Mouse (Mus musculus): ENCODE data around the gene Tdgf1. TPM values are rescaled to one million over a fixed set of nuclear protein-coding genes. Genes with fewer than 3 reads are reported as not detected.

Tdgf1 gene
- total RNA-seq, 2 experiments from 2014 or later: not detected

GRCm38 (mm10) chr9:110954681-110955445 lies 8.9 kb upstream of the Tdgf1 start:
- ATAC-seq (replicated peaks; ENCODE audit: poor library complexity, severe bottlenecking): no peak

GRCm38 (mm10) chr9:110953550-110954461 lies 7.8 kb upstream of the Tdgf1 start:
- ATAC-seq (replicated peaks; ENCODE audit: poor library complexity, severe bottlenecking): peak; percentile 40

- no peak for ATAC-seq (replicated peaks; ENCODE audit: poor library complexity, severe bottlenecking)
Observed at GRCm38 (mm10) chr9:110952931-110953549, 7.1 kb upstream of the Tdgf1 start.

- ATAC-seq (replicated peaks; ENCODE audit: poor library complexity, severe bottlenecking): peak; percentile 20; the same call in 1 of the 2 replicates
Observed at GRCm38 (mm10) chr9:110952398-110952797, 6.4 kb upstream of the Tdgf1 start.

- peak; percentile 78 for ATAC-seq (replicated peaks; ENCODE audit: poor library complexity, severe bottlenecking)
Observed at GRCm38 (mm10) chr9:110951866-110952265, 5.9 kb upstream of the Tdgf1 start.

GRCm38 (mm10) chr9:110951397-110951796 lies 5.4 kb upstream of the Tdgf1 start, which contains the start of gene Lrrc2:
TSS of gene Lrrc2 (plus strand) at chr9:110951545.
- ATAC-seq (replicated peaks; ENCODE audit: poor library complexity, severe bottlenecking): peak; percentile 10; the same call in 1 of the 2 replicates

GRCm38 (mm10) chr9:110950109-110950508 lies 4.2 kb upstream of the Tdgf1 start:
- no peak for ATAC-seq (replicated peaks; ENCODE audit: poor library complexity, severe bottlenecking)

DNA sequence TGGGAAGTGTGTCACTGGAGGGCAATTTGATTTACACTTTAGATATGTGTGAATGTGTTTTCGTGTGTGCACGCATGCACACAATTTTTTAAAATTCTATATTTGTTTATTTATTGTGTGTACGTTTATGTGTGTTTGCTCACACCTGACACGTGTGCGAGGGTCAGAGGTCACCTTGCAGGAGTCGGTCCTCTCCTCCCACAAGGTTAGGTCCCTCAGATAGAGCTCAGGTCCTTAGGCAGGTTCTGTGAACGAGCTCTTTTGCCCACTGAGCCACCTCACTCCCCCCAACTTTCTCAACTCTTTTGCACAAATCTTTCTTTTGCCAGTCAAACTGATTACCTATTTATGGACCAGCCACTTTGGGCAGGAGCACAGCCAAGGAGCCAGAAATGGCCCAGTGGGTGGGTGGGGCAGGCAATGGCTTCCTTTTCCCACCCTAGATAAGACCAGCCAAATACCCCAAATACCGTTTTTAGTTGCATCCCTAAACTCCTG lies 2.9 kb upstream of the Tdgf1 start:
- no peak for ATAC-seq (replicated peaks; ENCODE audit: poor library complexity, severe bottlenecking)

GRCm38 (mm10) chr9:110947900-110948299 lies 1.9 kb upstream of the Tdgf1 start:
- ATAC-seq (replicated peaks; ENCODE audit: poor library complexity, severe bottlenecking): no peak

GRCm38 (mm10) chr9:110947261-110947661 lies 1.3 kb upstream of the Tdgf1 start:
- ATAC-seq (replicated peaks; ENCODE audit: poor library complexity, severe bottlenecking): no peak

GRCm38 (mm10) chr9:110946548-110947044 lies 638 bp upstream of the Tdgf1 start:
- peak; percentile 34; the same call in 1 of the 2 replicates for ATAC-seq (replicated peaks; ENCODE audit: poor library complexity, severe bottlenecking)

- no peak for ATAC-seq (replicated peaks; ENCODE audit: poor library complexity, severe bottlenecking)
Observed at GRCm38 (mm10) chr9:110945343-110945742, 615 bp downstream of the Tdgf1 start.

- ATAC-seq (replicated peaks; ENCODE audit: poor library complexity, severe bottlenecking): peak; percentile 64
Observed at GRCm38 (mm10) chr9:110944265-110944664, 1.7 kb downstream of the Tdgf1 start.

DNA sequence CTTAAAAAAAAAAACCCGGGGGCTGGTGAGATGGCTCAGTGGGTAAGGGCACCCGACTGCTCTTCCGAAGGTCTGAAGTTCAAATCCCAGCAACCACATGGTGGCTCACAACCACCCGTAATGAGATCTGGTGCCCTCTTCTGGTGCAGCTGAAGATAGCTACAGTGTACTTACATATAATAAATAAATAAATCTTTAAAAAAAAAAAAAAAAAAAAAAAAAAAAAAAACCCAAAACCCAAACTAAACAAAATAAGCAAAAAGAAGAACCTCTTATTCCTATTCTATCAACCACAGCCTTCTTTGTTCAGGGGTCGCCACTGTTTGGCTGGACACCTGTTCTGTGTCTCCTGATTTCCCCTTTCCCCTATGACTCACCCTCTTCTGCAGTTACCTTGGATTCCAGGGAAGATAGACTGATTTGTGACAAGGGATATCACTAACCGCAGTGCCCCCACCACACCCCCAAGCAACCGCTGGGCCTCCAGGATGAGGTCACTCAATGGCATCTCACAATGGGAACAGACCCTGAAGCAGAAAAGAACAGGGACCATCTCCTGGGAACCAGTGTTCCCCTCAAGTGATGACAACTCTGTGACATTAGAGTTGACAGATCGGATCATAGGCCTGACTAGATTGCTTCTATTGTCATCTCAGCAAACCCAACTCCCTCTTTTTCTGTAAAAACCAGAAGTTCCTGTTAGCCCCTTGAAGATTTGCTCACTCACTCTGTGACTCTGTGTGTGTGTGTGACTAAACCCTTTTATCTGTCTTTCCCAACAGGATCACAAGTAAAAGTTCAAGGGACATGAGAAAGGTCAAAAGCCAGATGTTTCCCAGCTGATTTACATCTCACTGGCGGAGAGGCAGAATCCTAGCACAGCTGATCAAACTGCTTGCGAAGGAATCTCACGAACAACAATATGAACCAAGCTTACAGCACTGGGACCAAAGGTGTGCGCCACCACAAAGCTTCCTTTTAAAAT lies 8.2 kb downstream of the Tdgf1 start:
- 0 out of 2 replicates have a peak, but pooled peaks have one; percentile 12 for ATAC-seq (replicated peaks; ENCODE audit: poor library complexity, severe bottlenecking)

GRCm38 (mm10) chr9:110935941-110936340 lies 10.0 kb downstream of the Tdgf1 start:
- ATAC-seq (replicated peaks; ENCODE audit: poor library complexity, severe bottlenecking): no peak

DNA sequence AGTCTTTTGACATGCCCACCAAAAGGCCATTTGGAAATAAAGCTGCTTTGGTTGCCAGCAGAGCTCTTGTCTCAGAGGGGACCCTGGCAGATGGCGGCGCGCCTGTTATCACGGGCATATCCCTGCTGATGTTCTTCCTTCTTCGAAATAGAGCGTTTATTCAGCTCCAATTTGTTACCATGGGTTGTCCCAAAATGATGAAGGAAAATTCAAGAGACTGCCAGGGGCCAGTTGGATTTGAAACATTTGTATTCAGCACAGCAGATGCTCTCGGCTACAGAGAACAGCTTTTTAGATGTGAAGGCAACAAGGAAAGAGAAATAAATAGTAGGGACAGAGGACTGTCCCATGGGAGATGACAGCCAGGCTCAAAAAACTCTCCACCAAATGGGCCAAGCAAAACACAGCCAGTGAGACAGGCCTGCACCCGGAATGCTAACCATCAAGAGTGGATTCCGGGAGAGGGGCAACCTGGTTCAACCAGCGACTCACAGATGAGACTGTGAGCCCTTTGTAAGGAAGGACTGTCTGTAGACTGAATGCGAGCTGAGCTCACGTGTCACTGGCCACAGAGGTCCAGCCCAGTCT lies 12.0 kb downstream of the Tdgf1 start:
- no peak for ATAC-seq (replicated peaks; ENCODE audit: poor library complexity, severe bottlenecking)

DNA sequence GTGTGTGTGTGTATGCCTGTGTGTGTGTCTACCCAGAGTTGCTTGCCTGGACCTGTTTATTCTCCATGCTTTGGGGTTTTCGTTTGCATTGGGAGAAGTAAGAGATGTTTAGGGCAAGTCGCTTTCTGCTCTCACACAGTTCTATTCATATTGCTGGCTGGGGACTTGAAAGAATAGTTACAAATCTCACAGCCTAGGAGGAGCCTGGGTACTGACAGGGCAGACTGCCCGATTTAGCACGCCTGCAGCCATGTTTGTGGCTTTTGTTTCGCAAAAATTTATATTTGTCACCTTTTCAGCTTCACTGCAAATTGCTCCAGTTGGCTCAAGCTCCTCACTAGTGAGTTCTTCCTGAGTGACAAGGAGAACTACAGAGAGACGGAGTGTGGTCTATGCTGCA lies 14.4 kb downstream of the Tdgf1 start:
- no peak for ATAC-seq (replicated peaks; ENCODE audit: poor library complexity, severe bottlenecking)

- ATAC-seq (replicated peaks; ENCODE audit: poor library complexity, severe bottlenecking): peak; percentile 53; the same call in 1 of the 2 replicates
Observed at GRCm38 (mm10) chr9:110922759-110923158, 23.2 kb downstream of the Tdgf1 start.

All from granulocyte monocyte progenitor cell, adult 5-6 weeks (primary cell).